Mouse (Mus musculus) embryonic facial prominence, embryonic 14.5 days (tissue): Measurements from ENCODE around the gene Gm21969. TPM values are rescaled to one million over a fixed set of nuclear protein-coding genes. Genes with fewer than 3 reads are reported as not detected.
A peak's percentile ranks its signal among the peaks of the same experiment; 100 is the strongest.

Experiments
- ATAC-seq: fragments of 200-750 bp; cut with Nextera tagmentation; 2 replicates; pipeline ENCODE4 v1.8.0; 2017; ENCODE audit warnings: low read depth, moderate number of reproducible peaks, moderate TSS enrichment
- DNase-seq: peaks from one replicate; pipeline ENCODE4 v3.0.0-alpha.2; 2015; ENCODE audit warnings: low spot score
- H3K27ac ChIP-seq: fragments of 300-500 bp; sonication (generic); replicated peaks from 2 replicates; pipeline ENCODE4 v1.5.1; 2014; ENCODE audit warnings: low read depth, mild to moderate bottlenecking, low read length, moderate library complexity
- H3K27me3 ChIP-seq: fragments of 300-500 bp; sonication (generic); replicated peaks from 2 replicates; pipeline ENCODE4 v1.6.1; 2014; ENCODE audit warnings: low read length; ENCODE audit not compliant: control insufficient read depth, insufficient read depth
- H3K36me3 ChIP-seq: fragments of 300-500 bp; sonication (generic); 2 replicates; pipeline ENCODE4 v1.6.1; 2014; ENCODE audit warnings: low read length, mixed read lengths; ENCODE audit not compliant: control insufficient read depth, insufficient read depth
- H3K4me1 ChIP-seq: fragments of 300-500 bp; sonication (generic); 2 replicates; pipeline ENCODE4 v1.6.1; 2014; ENCODE audit warnings: antibody characterized with exemption, low read length; ENCODE audit not compliant: control insufficient read depth, insufficient read depth
- H3K4me2 ChIP-seq: fragments of 300-500 bp; sonication (generic); 2 replicates; pipeline ENCODE4 v1.6.1; 2014; ENCODE audit warnings: low read depth, mild to moderate bottlenecking, low read length, moderate library complexity, mixed read lengths
- H3K4me3 ChIP-seq: fragments of 300-500 bp; sonication (generic); 2 replicates; pipeline ENCODE4 v1.5.1; 2014; ENCODE audit warnings: low read depth, mild to moderate bottlenecking, low read length
- H3K9ac ChIP-seq: fragments of 300-500 bp; sonication (generic); 2 replicates; pipeline ENCODE4 v1.6.1; 2014; ENCODE audit warnings: low read depth, mild to moderate bottlenecking, low read length, moderate library complexity, mixed read lengths
- H3K9me3 ChIP-seq: fragments of 300-500 bp; sonication (generic); 2 replicates; pipeline ENCODE4 v1.6.1; 2016; ENCODE audit warnings: low read length; ENCODE audit not compliant: control insufficient read depth
- WGBS: fragments of 180-500 bp; shearing (Covaris S2); extraction: QIAGEN DNeasy Blood & Tissue Kit; methylation state at CpG from one replicate; pipeline ENCODE4 v1.1.7; 2014; 5-methylcytosine and 5-hydroxymethylcytosine counted together
- polyA plus RNA-seq: library from polyadenylated mRNA; unstranded; fragments of >200 nt; fragmentation: Nextera tagmentation; extraction: Ambion mirVana; gene quantifications from 2 replicates; pipeline ENCODE4 v1.2.1, GENCODE M21; 2014

Gm21969 gene
- polyA plus RNA-seq, 1 experiment from 2014 or later, result not detected

GRCm38 (mm10) chr4:139592895-139593294 lies 10.1 kb upstream of the Gm21969 start:
- peaks cover 33% of the 10 kb centered on the region for H3K4me1 ChIP-seq
- no peaks in the 10 kb centered on the region for H3K9me3 ChIP-seq
- no peaks in the 10 kb centered on the region for H3K27me3 ChIP-seq
- no peaks in the 10 kb centered on the region for H3K36me3 ChIP-seq
- DNase-seq, result no peak
- no peak overlapping the region for H3K9ac ChIP-seq
- ATAC-seq, result no peak
- H3K4me3 ChIP-seq, result no peak overlapping the region
- H3K27ac ChIP-seq, result no peak overlapping the region
- WGBS, result 74% methylated on average over 7 of the region's 7 CpGs
- H3K4me2 ChIP-seq, result no peak overlapping the region

- no peak for DNase-seq
- no peak for ATAC-seq
- 61% methylated on average over 6 of the region's 6 CpGs for WGBS
- H3K27me3 ChIP-seq, result no peaks in the 10 kb centered on the region
- H3K9ac ChIP-seq, result no peak overlapping the region
- H3K9me3 ChIP-seq, result no peaks in the 10 kb centered on the region
- H3K36me3 ChIP-seq, result no peaks in the 10 kb centered on the region
- H3K4me1 ChIP-seq, result peaks cover 38% of the 10 kb centered on the region
- no peak overlapping the region for H3K4me2 ChIP-seq
- H3K27ac ChIP-seq, result no peak overlapping the region
- no peak overlapping the region for H3K4me3 ChIP-seq
Measured at GRCm38 (mm10) chr4:139593383-139593782, 9.6 kb upstream of the Gm21969 start.

GRCm38 (mm10) chr4:139594062-139594461 lies 8.9 kb upstream of the Gm21969 start:
- Histone ChIP-seq H3K4me1 (peaks cover 44% of the 10 kb centered on the region), H3K4me2 (no peak overlapping the region), H3K27ac (no peak overlapping the region), H3K27me3 (no peaks in the 10 kb centered on the region), H3K4me3 (no peak overlapping the region), H3K9ac (no peak overlapping the region), H3K9me3 (no peaks in the 10 kb centered on the region), H3K36me3 (no peaks in the 10 kb centered on the region)
- DNase-seq, result peak; percentile 16
- ATAC-seq, result no peak
- 19% methylated on average over 3 of the region's 3 CpGs for WGBS

- DNase-seq (peak; percentile 64), ATAC-seq (peak; percentile 10; the same call in 1 of the 2 replicates)
- Histone ChIP-seq H3K27me3 (no peaks in the 10 kb centered on the region), H3K4me2 (no peak overlapping the region), H3K9me3 (no peaks in the 10 kb centered on the region), H3K9ac (no peak overlapping the region), H3K4me1 (peaks cover 56% of the 10 kb centered on the region), H3K27ac (peak overlapping the region; percentile 91), H3K36me3 (no peaks in the 10 kb centered on the region), H3K4me3 (no peak overlapping the region)
- 22% methylated on average over 9 of the region's 9 CpGs for WGBS
Measured at GRCm38 (mm10) chr4:139596715-139597114, 6.3 kb upstream of the Gm21969 start.

GRCm38 (mm10) chr4:139597286-139598284 lies 5.4 kb upstream of the Gm21969 start:
- WGBS, result 36% methylated on average over 19 of the region's 20 CpGs
- ATAC-seq (no peak; the same call in 1 of the 2 replicates), DNase-seq (peak; percentile 26)
- peak overlapping the region; percentile 46 for H3K4me2 ChIP-seq
- no peaks in the 10 kb centered on the region for H3K36me3 ChIP-seq
- H3K4me3 ChIP-seq, result no peak overlapping the region
- no peaks in the 10 kb centered on the region for H3K9me3 ChIP-seq
- H3K27me3 ChIP-seq, result no peaks in the 10 kb centered on the region
- peak overlapping the region; percentile 91 for H3K27ac ChIP-seq
- H3K9ac ChIP-seq, result peak overlapping the region; percentile 15; the same call in 1 of the 2 replicates
- H3K4me1 ChIP-seq, result peaks cover 61% of the 10 kb centered on the region

GRCm38 (mm10) chr4:139598356-139598755 lies 4.6 kb upstream of the Gm21969 start:
- Histone ChIP-seq H3K27me3 (no peaks in the 10 kb centered on the region), H3K36me3 (no peaks in the 10 kb centered on the region), H3K9me3 (no peaks in the 10 kb centered on the region), H3K4me3 (no peak overlapping the region), H3K4me2 (peak overlapping the region; percentile 46), H3K27ac (peak overlapping the region; percentile 91), H3K9ac (peak overlapping the region; percentile 15; the same call in 1 of the 2 replicates), H3K4me1 (peaks cover 61% of the 10 kb centered on the region)
- ATAC-seq (no peak), DNase-seq (peak; percentile 25)
- WGBS, result 25% methylated on average over 13 of the region's 13 CpGs

- ATAC-seq (peak; percentile 66), DNase-seq (peak; percentile 97)
- H3K9me3 ChIP-seq, result no peaks in the 10 kb centered on the region
- H3K36me3 ChIP-seq, result no peaks in the 10 kb centered on the region
- peaks cover 61% of the 10 kb centered on the region for H3K4me1 ChIP-seq
- H3K4me3 ChIP-seq, result peak overlapping the region; percentile 17
- H3K27ac ChIP-seq, result peak overlapping the region; percentile 91
- WGBS, result under 1% methylated on average over 12 of the region's 12 CpGs
- peak overlapping the region; percentile 41 for H3K9ac ChIP-seq
- H3K4me2 ChIP-seq, result peak overlapping the region; percentile 46
- H3K27me3 ChIP-seq, result no peaks in the 10 kb centered on the region
Measured at GRCm38 (mm10) chr4:139598950-139599518, 4.0 kb upstream of the Gm21969 start.

- peaks cover 22% of the 10 kb centered on the region; the same call in 1 of the 2 replicates for H3K36me3 ChIP-seq
- 39% methylated on average over 7 of the region's 7 CpGs for WGBS
- no peaks in the 10 kb centered on the region for H3K27me3 ChIP-seq
- no peak overlapping the region for H3K4me2 ChIP-seq
- 0 out of 2 replicates have a peak overlapping the region, but pooled peaks have one; percentile 35 for H3K9ac ChIP-seq
- no peaks in the 10 kb centered on the region for H3K9me3 ChIP-seq
- ATAC-seq, result no peak; the same call in 1 of the 2 replicates
- no peak overlapping the region for H3K4me3 ChIP-seq
- peak overlapping the region; percentile 45 for H3K27ac ChIP-seq
- peaks cover 44% of the 10 kb centered on the region for H3K4me1 ChIP-seq
- peak; percentile 52 for DNase-seq
Measured at GRCm38 (mm10) chr4:139601519-139602356, 1.2 kb upstream of the Gm21969 start.
